Mouse (Mus musculus) liver, embryonic 12.5 days (tissue): ENCODE results near the gene Lcn2. TPM values are rescaled to one million over a fixed set of nuclear protein-coding genes. Genes with fewer than 3 reads are reported as not detected.

Experiments
- ATAC-seq: fragments of 200-750 bp; cut with Nextera tagmentation; 2 replicates; pipeline ENCODE4 v1.8.0; 2017; ENCODE audit warnings: moderate number of reproducible peaks, mild to moderate bottlenecking, moderate library complexity
- H3K27ac ChIP-seq: fragments of 300-500 bp; sonication (generic); 2 replicates; pipeline ENCODE4 v1.5.1; 2016; ENCODE audit warnings: mild to moderate bottlenecking
- H3K27me3 ChIP-seq: fragments of 300-500 bp; sonication (generic); replicated peaks from 2 replicates; pipeline ENCODE4 v1.6.1; 2016; ENCODE audit warnings: mild to moderate bottlenecking, moderate library complexity
- H3K36me3 ChIP-seq: fragments of 300-500 bp; sonication (generic); 2 replicates; pipeline ENCODE4 v1.6.1; 2016; ENCODE audit warnings: mild to moderate bottlenecking, moderate library complexity
- H3K4me1 ChIP-seq: fragments of 300-500 bp; sonication (generic); 2 replicates; pipeline ENCODE4 v1.6.1; 2016
- H3K4me2 ChIP-seq: fragments of 300-500 bp; sonication (generic); 2 replicates; pipeline ENCODE4 v1.6.1; 2016; ENCODE audit warnings: mild to moderate bottlenecking, moderate library complexity
- H3K4me3 ChIP-seq: fragments of 300-500 bp; sonication (generic); 2 replicates; pipeline ENCODE4 v1.5.1; 2016; ENCODE audit warnings: mild to moderate bottlenecking, moderate library complexity
- H3K9ac ChIP-seq: fragments of 300-500 bp; sonication (generic); 2 replicates; pipeline ENCODE4 v1.6.1; 2016; ENCODE audit warnings: mild to moderate bottlenecking, moderate library complexity
- H3K9me3 ChIP-seq: fragments of 300-500 bp; sonication (generic); replicated peaks from 2 replicates; pipeline ENCODE4 v1.6.1; 2016; ENCODE audit warnings: mild to moderate bottlenecking, moderate library complexity
- WGBS: fragments of 180-500 bp; shearing (Covaris S2); methylation state at CpG from one replicate; pipeline ENCODE4 v1.1.7; 2016; ENCODE audit not compliant: insufficient replicate concordance; 5-methylcytosine and 5-hydroxymethylcytosine counted together
- polyA plus RNA-seq: library from polyadenylated mRNA; unstranded; fragments of >200 nt; fragmentation: Nextera tagmentation; extraction: Ambion mirVana; gene quantifications from 2 replicates; pipeline ENCODE4 v1.2.1, GENCODE M21; 2016

Gene Lcn2
- polyA plus RNA-seq, 1 experiment from 2014 or later = 15.2 TPM

- H3K4me1 ChIP-seq = peaks cover 68% of the 10 kb centered on the region
- peak overlapping the region; percentile 44 for H3K4me3 ChIP-seq
- peak; percentile 85 for ATAC-seq
These were observed 35.7 kb upstream of the Lcn2 start for GRCm38 (mm10) chr2:32423481-32424331.

GRCm38 (mm10) chr2:32421851-32422251, 33.8 kb upstream of the Lcn2 start:
- no peaks in the 10 kb centered on the region for H3K27me3 ChIP-seq
- H3K9ac ChIP-seq = no peak overlapping the region
- no peak overlapping the region for H3K27ac ChIP-seq
- no peak for ATAC-seq
- H3K4me3 ChIP-seq = no peak overlapping the region
- H3K9me3 ChIP-seq = no peaks in the 10 kb centered on the region
- H3K4me2 ChIP-seq = no peak overlapping the region
- WGBS = 85% methylated on average over 6 of the region's 6 CpGs
- H3K4me1 ChIP-seq = peaks cover 52% of the 10 kb centered on the region
- peaks cover 45% of the 10 kb centered on the region for H3K36me3 ChIP-seq

More at GRCm38 (mm10) chr2:32423481-32424331, 35.7 kb upstream of the Lcn2 start:
- Histone ChIP-seq H3K27ac (peak overlapping the region; percentile 74), H3K27me3 (no peaks in the 10 kb centered on the region), H3K36me3 (peaks cover 28% of the 10 kb centered on the region), H3K4me2 (peak overlapping the region; percentile 70), H3K9me3 (no peaks in the 10 kb centered on the region), H3K9ac (peak overlapping the region; percentile 31; the same call in 1 of the 2 replicates)
- 16% methylated on average over 14 of the region's 14 CpGs for WGBS

- Histone ChIP-seq H3K9me3 (no peaks in the 10 kb centered on the region), H3K4me1 (peaks cover 42% of the 10 kb centered on the region), H3K4me2 (no peak overlapping the region), H3K4me3 (no peak overlapping the region), H3K27me3 (no peaks in the 10 kb centered on the region), H3K9ac (no peak overlapping the region), H3K36me3 (peaks cover 57% of the 10 kb centered on the region), H3K27ac (no peak overlapping the region)
- 76% methylated on average over 6 of the region's 6 CpGs for WGBS
- no peak for ATAC-seq
These were observed 32.6 kb upstream of the Lcn2 start for GRCm38 (mm10) chr2:32420647-32421046.

DNA sequence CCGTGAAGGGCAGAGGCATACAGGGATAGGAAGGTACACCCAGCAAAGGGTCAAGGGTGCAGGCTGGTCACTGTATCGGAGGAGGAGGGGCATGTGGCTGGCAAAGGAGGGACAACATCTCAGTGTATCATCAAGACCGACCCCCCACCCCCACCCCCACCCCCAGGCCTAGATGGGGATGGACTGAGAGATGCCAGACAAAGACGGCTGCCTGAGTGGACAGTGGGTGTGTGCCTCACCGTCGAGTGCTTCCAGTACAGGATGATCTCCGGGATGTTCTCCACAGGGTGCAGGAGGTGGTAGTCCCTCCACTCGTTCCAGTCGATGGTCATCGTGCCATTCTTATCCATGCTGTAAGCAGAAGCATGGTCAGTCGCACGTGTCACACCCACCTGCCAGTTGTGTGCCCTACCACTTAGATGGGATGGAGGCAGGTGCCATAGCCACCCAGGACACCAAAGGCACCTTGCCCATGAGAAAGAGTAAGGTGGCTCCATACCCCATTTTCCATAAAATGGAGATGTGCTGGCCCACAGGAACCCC, 32.1 kb upstream of the Lcn2 start:
- no peak for ATAC-seq
- Histone ChIP-seq H3K9me3 (no peaks in the 10 kb centered on the region), H3K4me2 (no peak overlapping the region), H3K36me3 (peaks cover 62% of the 10 kb centered on the region), H3K4me1 (peaks cover 36% of the 10 kb centered on the region), H3K27ac (no peak overlapping the region), H3K9ac (no peak overlapping the region), H3K4me3 (no peak overlapping the region), H3K27me3 (no peaks in the 10 kb centered on the region)
- 81% methylated on average over 12 of the region's 12 CpGs for WGBS

GRCm38 (mm10) chr2:32419359-32419758, 31.3 kb upstream of the Lcn2 start:
- Histone ChIP-seq H3K9ac (no peak overlapping the region), H3K4me1 (peaks cover 29% of the 10 kb centered on the region), H3K4me3 (no peak overlapping the region), H3K4me2 (no peak overlapping the region), H3K27ac (peak overlapping the region; percentile 48; the same call in 1 of the 2 replicates), H3K9me3 (no peaks in the 10 kb centered on the region), H3K27me3 (no peaks in the 10 kb centered on the region), H3K36me3 (peaks cover 70% of the 10 kb centered on the region)
- WGBS = 78% methylated on average over 3 of the region's 3 CpGs
- no peak for ATAC-seq

DNA sequence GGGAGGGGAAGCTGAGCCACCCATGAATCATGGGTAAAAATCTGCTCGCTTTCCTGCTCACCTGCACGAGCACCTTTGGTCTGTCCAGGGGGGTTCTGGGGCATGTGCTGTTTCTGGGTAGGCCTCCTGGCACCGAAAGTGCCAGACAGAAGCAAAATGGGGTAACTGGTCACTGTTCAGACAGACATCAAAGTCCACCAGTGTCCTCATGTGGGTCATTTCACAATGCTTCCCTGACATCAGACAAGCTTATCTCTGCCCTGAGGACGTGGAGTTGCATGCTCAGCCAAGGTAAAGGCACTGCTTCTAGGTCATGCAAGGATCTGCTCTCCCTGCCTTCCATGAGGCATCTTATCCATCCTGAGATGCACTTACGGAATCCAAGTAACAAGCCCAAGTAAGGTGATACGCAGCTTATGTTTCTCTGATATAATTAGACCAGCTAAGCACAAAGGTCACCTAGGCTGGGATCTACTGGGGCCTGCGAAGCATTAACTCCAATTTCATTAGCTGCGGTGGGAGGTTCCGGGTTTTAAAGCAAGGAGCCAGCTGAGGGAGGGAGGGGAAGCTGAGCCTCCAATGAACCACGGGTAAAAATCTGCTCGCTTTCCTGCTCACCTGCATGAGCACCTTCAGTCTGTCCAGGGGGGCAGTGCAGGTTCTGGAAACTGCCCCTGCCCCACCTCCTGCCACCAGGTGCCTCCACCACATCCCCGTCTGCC, 30.5 kb upstream of the Lcn2 start:
- Histone ChIP-seq H3K4me3 (no peak overlapping the region), H3K4me1 (peaks cover 21% of the 10 kb centered on the region), H3K9me3 (no peaks in the 10 kb centered on the region), H3K27me3 (no peaks in the 10 kb centered on the region), H3K9ac (no peak overlapping the region), H3K27ac (peak overlapping the region; percentile 48; the same call in 1 of the 2 replicates), H3K4me2 (no peak overlapping the region), H3K36me3 (peaks cover 77% of the 10 kb centered on the region)
- ATAC-seq = no peak
- 79% methylated on average over 12 of the region's 12 CpGs for WGBS

GRCm38 (mm10) chr2:32417486-32417885, 29.4 kb upstream of the Lcn2 start:
- peaks cover 19% of the 10 kb centered on the region for H3K4me1 ChIP-seq
- H3K27me3 ChIP-seq = no peaks in the 10 kb centered on the region
- H3K36me3 ChIP-seq = peaks cover 78% of the 10 kb centered on the region
- no peaks in the 10 kb centered on the region for H3K9me3 ChIP-seq
- no peak overlapping the region for H3K4me3 ChIP-seq
- WGBS = 86% methylated on average over 8 of the region's 8 CpGs
- H3K9ac ChIP-seq = no peak overlapping the region
- no peak for ATAC-seq
- H3K27ac ChIP-seq = no peak overlapping the region
- H3K4me2 ChIP-seq = no peak overlapping the region

DNA sequence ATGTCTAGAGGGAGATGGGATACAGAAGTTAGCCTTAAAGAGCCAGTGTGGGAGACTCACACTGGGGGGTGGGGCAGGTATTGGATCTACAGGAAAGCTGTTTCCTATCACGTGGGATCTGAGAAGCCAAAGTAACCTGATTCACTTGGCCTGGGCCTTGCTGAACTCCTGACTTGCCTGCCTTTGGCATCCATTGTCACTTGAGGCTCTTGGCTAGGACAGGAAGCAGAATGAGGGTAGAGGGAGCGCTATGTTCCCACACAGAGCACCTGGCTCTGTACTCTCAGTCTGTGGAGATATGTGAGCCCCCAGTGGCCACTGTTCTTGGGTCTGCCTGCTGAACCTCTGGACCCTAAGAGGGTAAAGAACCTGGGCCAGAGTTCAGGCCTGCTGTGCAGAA, 28.5 kb upstream of the Lcn2 start:
- WGBS = 66% methylated on average over 2 of the region's 2 CpGs
- no peak for ATAC-seq
- Histone ChIP-seq H3K4me3 (no peak overlapping the region), H3K36me3 (peaks cover 78% of the 10 kb centered on the region), H3K9me3 (no peaks in the 10 kb centered on the region), H3K9ac (no peak overlapping the region), H3K4me2 (no peak overlapping the region), H3K4me1 (peaks cover 12% of the 10 kb centered on the region), H3K27me3 (no peaks in the 10 kb centered on the region), H3K27ac (no peak overlapping the region)

DNA sequence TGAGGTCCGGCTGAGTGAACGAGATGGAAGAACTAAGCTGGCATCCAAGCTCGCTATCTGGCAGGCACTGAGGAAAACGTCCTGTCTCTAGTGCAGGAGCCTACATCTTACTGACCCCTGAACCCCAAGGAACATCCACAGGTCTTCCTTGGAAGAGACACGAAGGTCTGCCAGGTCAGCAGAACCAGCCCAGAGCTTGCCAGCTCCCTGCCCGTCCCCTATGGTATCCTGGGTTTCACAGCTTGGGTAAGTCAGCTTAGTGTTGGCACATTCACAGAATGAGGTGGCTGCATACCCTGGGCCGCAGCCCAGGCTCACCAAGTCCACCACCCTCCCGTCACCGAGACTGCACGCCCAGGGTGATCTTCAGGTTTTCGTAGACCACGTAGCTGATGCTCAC, 27.7 kb upstream of the Lcn2 start:
- peaks cover 11% of the 10 kb centered on the region; the same call in 1 of the 2 replicates for H3K4me1 ChIP-seq
- H3K27me3 ChIP-seq = no peaks in the 10 kb centered on the region
- H3K4me2 ChIP-seq = no peak overlapping the region
- H3K27ac ChIP-seq = no peak overlapping the region
- H3K36me3 ChIP-seq = peaks cover 72% of the 10 kb centered on the region
- H3K4me3 ChIP-seq = no peak overlapping the region
- no peak for ATAC-seq
- 86% methylated on average over 12 of the region's 12 CpGs for WGBS
- no peaks in the 10 kb centered on the region for H3K9me3 ChIP-seq
- H3K9ac ChIP-seq = no peak overlapping the region

GRCm38 (mm10) chr2:32413936-32414335, 25.9 kb upstream of the Lcn2 start:
- no peak overlapping the region for H3K27ac ChIP-seq
- H3K9ac ChIP-seq = no peak overlapping the region
- no peak for ATAC-seq
- H3K27me3 ChIP-seq = no peaks in the 10 kb centered on the region
- peaks cover 11% of the 10 kb centered on the region; the same call in 1 of the 2 replicates for H3K4me1 ChIP-seq
- H3K4me2 ChIP-seq = no peak overlapping the region
- WGBS = 54% methylated on average over 5 of the region's 5 CpGs
- H3K4me3 ChIP-seq = no peak overlapping the region
- peaks cover 54% of the 10 kb centered on the region for H3K36me3 ChIP-seq
- H3K9me3 ChIP-seq = no peaks in the 10 kb centered on the region

DNA sequence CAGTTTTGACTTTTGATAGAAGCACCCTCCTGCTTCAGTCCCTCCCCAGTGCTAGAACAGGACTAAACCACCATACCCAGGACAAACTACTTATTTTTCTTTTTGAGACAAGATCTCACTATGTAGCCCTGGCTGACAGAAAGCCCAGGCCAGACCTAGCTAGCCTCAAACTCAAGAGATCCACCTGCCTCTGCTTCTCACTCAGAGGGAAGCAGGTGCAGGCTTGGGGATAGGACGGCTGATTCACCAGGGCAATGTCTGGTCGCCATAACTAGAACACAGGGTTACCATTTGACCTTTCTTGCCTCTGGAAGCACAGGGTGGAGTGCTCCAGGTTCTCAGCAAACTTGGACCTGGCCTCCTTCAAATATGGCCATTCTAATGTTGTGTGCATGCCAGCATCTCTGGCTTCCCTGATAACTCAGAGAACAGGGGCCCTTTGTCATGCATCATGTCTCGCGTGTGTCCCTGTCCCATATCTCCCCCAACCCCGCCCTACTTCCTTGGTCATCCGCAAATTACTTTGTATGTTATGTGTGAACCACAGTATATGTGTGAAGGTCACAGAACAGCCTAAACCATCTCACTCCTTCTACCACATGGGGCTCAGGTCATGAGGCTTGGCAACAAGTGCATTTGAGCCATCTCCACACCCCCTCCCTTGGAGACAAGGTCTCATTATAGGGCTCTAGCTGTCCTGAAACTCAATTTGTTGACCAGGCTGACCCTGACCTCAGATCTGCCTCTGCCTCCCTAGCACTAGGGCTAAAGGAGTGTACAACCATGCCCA, 24.9 kb upstream of the Lcn2 start:
- Histone ChIP-seq H3K27ac (no peak overlapping the region), H3K27me3 (no peaks in the 10 kb centered on the region), H3K4me3 (no peak overlapping the region), H3K9me3 (no peaks in the 10 kb centered on the region), H3K4me2 (no peak overlapping the region), H3K9ac (no peak overlapping the region), H3K4me1 (peaks cover 11% of the 10 kb centered on the region; the same call in 1 of the 2 replicates), H3K36me3 (peaks cover 44% of the 10 kb centered on the region)
- WGBS = 66% methylated on average over 6 of the region's 6 CpGs
- no peak for ATAC-seq
